Mouse (Mus musculus): ENCODE measurements around the gene Tmprss3. TPM values are rescaled to one million over a fixed set of nuclear protein-coding genes. Genes with fewer than 3 reads are reported as not detected.

Gene Tmprss3
- polyA plus RNA-seq, 1 experiment = 0.10 TPM

DNA sequence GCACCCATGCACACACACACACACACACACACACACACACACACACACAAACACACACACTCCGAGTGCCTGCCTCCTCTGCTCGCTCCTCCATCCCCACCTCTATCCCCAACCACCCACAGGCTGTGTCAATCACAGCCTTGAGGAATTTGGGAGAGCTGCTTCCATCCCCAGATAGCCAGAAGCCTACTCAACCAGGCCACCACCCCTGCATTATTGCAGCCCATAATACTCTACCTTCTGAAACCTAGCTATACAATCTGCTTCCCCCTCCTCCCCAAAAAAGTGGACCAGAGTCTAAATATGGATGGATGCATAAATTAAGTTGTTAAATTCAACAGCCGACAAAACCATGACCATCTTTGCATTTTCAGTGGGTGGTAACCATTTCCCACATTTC lies 27.6 kb upstream of the Tmprss3 start:
- Histone ChIP-seq H3K4me1 (ENCODE audit: control insufficient read depth, insufficient read depth, low read length) (peaks cover 2% of the 10 kb centered on the region), H3K4me3 (ENCODE audit: insufficient read depth, low read length) (no peak overlapping the region), H3K27ac (ENCODE audit: insufficient read depth, low read length) (no peak overlapping the region)
- TF ChIP-seq CTCF (IDR thresholded peaks at IDR 0.05; ENCODE audit: extremely low read depth, insufficient read depth, low read length) (no peak), POLR2A (IDR thresholded peaks at IDR 0.05; ENCODE audit: extremely low read depth, insufficient read depth, low read length) (no peak)

GRCm38 (mm10) chr17:31224591-31224990 lies 25.8 kb upstream of the Tmprss3 start:
- Histone ChIP-seq H3K4me1 (ENCODE audit: control insufficient read depth, insufficient read depth, low read length) (peaks cover 2% of the 10 kb centered on the region), H3K27ac (ENCODE audit: insufficient read depth, low read length) (no peak overlapping the region), H3K4me3 (ENCODE audit: insufficient read depth, low read length) (no peak overlapping the region)
- TF ChIP-seq POLR2A (IDR thresholded peaks at IDR 0.05; ENCODE audit: extremely low read depth, insufficient read depth, low read length) (no peak), CTCF (IDR thresholded peaks at IDR 0.05; ENCODE audit: extremely low read depth, insufficient read depth, low read length) (no peak)

GRCm38 (mm10) chr17:31223835-31224234 lies 25.1 kb upstream of the Tmprss3 start:
- Histone ChIP-seq H3K4me3 (ENCODE audit: insufficient read depth, low read length) (no peak overlapping the region), H3K27ac (ENCODE audit: insufficient read depth, low read length) (no peak overlapping the region), H3K4me1 (ENCODE audit: control insufficient read depth, insufficient read depth, low read length) (peaks cover 2% of the 10 kb centered on the region)
- TF ChIP-seq POLR2A (IDR thresholded peaks at IDR 0.05; ENCODE audit: extremely low read depth, insufficient read depth, low read length) (no peak), CTCF (IDR thresholded peaks at IDR 0.05; ENCODE audit: extremely low read depth, insufficient read depth, low read length) (no peak)

GRCm38 (mm10) chr17:31222810-31223310 lies 24.1 kb upstream of the Tmprss3 start:
- no peak overlapping the region for H3K4me3 ChIP-seq (ENCODE audit: insufficient read depth, low read length)
- H3K4me1 ChIP-seq (ENCODE audit: control insufficient read depth, insufficient read depth, low read length) = peaks cover 2% of the 10 kb centered on the region
- no peak overlapping the region for H3K27ac ChIP-seq (ENCODE audit: insufficient read depth, low read length)
- TF ChIP-seq POLR2A (IDR thresholded peaks at IDR 0.05; ENCODE audit: extremely low read depth, insufficient read depth, low read length) = no peak
- TF ChIP-seq CTCF (IDR thresholded peaks at IDR 0.05; ENCODE audit: extremely low read depth, insufficient read depth, low read length) = no peak

- no peak for TF ChIP-seq POLR2A (IDR thresholded peaks at IDR 0.05; ENCODE audit: extremely low read depth, insufficient read depth, low read length)
- TF ChIP-seq CTCF (IDR thresholded peaks at IDR 0.05; ENCODE audit: extremely low read depth, insufficient read depth, low read length) = no peak
- Histone ChIP-seq H3K4me1 (ENCODE audit: control insufficient read depth, insufficient read depth, low read length) (no peaks in the 10 kb centered on the region), H3K27ac (ENCODE audit: insufficient read depth, low read length) (no peak overlapping the region), H3K4me3 (ENCODE audit: insufficient read depth, low read length) (no peak overlapping the region)
These were observed 17.5 kb upstream of the Tmprss3 start for GRCm38 (mm10) chr17:31216068-31216955.

- Histone ChIP-seq H3K27ac (ENCODE audit: insufficient read depth, low read length) (no peak overlapping the region), H3K4me3 (ENCODE audit: insufficient read depth, low read length) (no peak overlapping the region), H3K4me1 (ENCODE audit: control insufficient read depth, insufficient read depth, low read length) (no peaks in the 10 kb centered on the region)
- TF ChIP-seq CTCF (IDR thresholded peaks at IDR 0.05; ENCODE audit: extremely low read depth, insufficient read depth, low read length) (no peak), POLR2A (IDR thresholded peaks at IDR 0.05; ENCODE audit: extremely low read depth, insufficient read depth, low read length) (no peak)
These were observed 13.1 kb upstream of the Tmprss3 start for GRCm38 (mm10) chr17:31211881-31212280.

DNA sequence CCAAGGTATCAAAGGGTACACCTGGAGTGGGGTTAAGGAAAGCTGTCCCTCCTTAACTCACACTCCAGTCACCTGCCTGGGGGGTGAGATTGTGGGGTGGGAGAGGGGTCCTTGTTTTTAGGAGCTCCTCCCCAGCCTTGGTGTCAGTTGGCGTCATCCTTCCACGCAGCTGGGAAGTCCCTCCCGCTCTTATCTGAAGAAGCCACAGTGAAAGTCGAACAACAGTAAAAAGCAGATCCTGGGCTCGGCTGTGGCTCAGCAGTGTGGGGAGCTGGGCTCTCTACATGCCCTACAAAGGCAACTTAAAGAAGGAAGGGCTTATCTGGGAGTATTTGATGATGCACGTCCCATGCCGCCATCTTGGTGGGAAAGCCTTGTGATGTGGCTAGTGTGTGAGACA lies 11.5 kb upstream of the Tmprss3 start:
- no peak overlapping the region for H3K4me3 ChIP-seq (ENCODE audit: insufficient read depth, low read length)
- H3K4me1 ChIP-seq (ENCODE audit: control insufficient read depth, insufficient read depth, low read length) = no peaks in the 10 kb centered on the region
- H3K27ac ChIP-seq (ENCODE audit: insufficient read depth, low read length) = no peak overlapping the region
- TF ChIP-seq POLR2A (IDR thresholded peaks at IDR 0.05; ENCODE audit: extremely low read depth, insufficient read depth, low read length) (no peak), CTCF (IDR thresholded peaks at IDR 0.05; ENCODE audit: extremely low read depth, insufficient read depth, low read length) (no peak)

- Histone ChIP-seq H3K4me3 (ENCODE audit: insufficient read depth, low read length) (no peak overlapping the region), H3K27ac (ENCODE audit: insufficient read depth, low read length) (no peak overlapping the region), H3K4me1 (ENCODE audit: control insufficient read depth, insufficient read depth, low read length) (no peaks in the 10 kb centered on the region)
- TF ChIP-seq POLR2A (IDR thresholded peaks at IDR 0.05; ENCODE audit: extremely low read depth, insufficient read depth, low read length) (no peak), CTCF (IDR thresholded peaks at IDR 0.05; ENCODE audit: extremely low read depth, insufficient read depth, low read length) (no peak)
These were observed 10.7 kb upstream of the Tmprss3 start for GRCm38 (mm10) chr17:31209376-31209930.

GRCm38 (mm10) chr17:31208654-31209053 lies 9.9 kb upstream of the Tmprss3 start:
- Histone ChIP-seq H3K27ac (ENCODE audit: insufficient read depth, low read length) (no peak overlapping the region), H3K4me1 (ENCODE audit: control insufficient read depth, insufficient read depth, low read length) (no peaks in the 10 kb centered on the region), H3K4me3 (ENCODE audit: insufficient read depth, low read length) (no peak overlapping the region)
- TF ChIP-seq POLR2A (IDR thresholded peaks at IDR 0.05; ENCODE audit: extremely low read depth, insufficient read depth, low read length) = no peak
- TF ChIP-seq CTCF (IDR thresholded peaks at IDR 0.05; ENCODE audit: extremely low read depth, insufficient read depth, low read length) = no peak

All from cortical plate, adult 2 months (tissue).